Mouse (Mus musculus): ENCODE results near the gene Pdcd11.

DNA sequence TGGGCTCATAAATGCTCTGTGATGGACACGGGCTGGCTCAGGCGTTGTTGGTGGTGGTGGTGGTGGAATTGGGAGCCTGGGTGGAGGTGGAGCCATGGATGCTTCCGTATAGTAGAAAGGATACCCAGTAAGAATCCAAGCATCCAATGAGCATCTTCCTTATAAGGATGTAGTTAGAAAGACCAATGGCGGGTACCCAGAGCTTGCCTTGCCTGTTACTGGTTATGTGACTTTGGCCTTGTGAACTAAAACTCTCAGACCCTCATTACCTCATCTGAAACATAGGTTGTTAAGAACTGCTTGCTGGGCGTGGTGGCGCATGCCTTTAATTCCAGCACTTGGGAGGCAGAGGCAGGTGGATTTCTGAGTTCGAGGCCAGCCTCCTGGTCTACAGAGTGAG lies 63.2 kb downstream of the Pdcd11 start:
- no peak for TF ChIP-seq CTCF (IDR thresholded peaks at IDR 0.05; ENCODE audit: control insufficient read depth, insufficient read depth, insufficient replicate concordance, low read depth, low read length)
- no peak for TF ChIP-seq POLR2A (IDR thresholded peaks at IDR 0.05; ENCODE audit: control insufficient read depth, low read depth, low read length)
